Mouse (Mus musculus) kidney, adult 2 months (tissue): ENCODE data around the gene Ifitm2. TPM values are rescaled to one million over a fixed set of nuclear protein-coding genes. Genes with fewer than 3 reads are reported as not detected.

Source experiments
- DNase-seq: peaks from one replicate; pipeline ENCODE4 v3.0.0; 2021
- H3K27ac ChIP-seq: fragments of 200-500 bp; 2 replicates; pipeline ENCODE4 v1.5.1; 2012; ENCODE audit warnings: low read depth, low read length, control low read depth, inconsistent platforms; ENCODE audit not compliant: insufficient read depth
- H3K27me3 ChIP-seq: fragments of 200-500 bp; replicated peaks from 2 replicates; pipeline ENCODE4 v1.6.1; 2012; ENCODE audit warnings: mild to moderate bottlenecking, moderate library complexity, low read length, inconsistent platforms; ENCODE audit not compliant: control insufficient read depth, insufficient read depth
- H3K36me3 ChIP-seq: fragments of 200-500 bp; 2 replicates; pipeline ENCODE4 v1.6.1; 2012; ENCODE audit warnings: mild to moderate bottlenecking, moderate library complexity, low read length, inconsistent platforms; ENCODE audit not compliant: control insufficient read depth, insufficient read depth
- H3K4me1 ChIP-seq: fragments of 200-500 bp; 2 replicates; pipeline ENCODE4 v1.6.1; 2011; ENCODE audit warnings: low read length; ENCODE audit not compliant: control insufficient read depth, insufficient read depth
- H3K4me3 ChIP-seq: fragments of 200-500 bp; 2 replicates; pipeline ENCODE4 v1.5.1; 2011; ENCODE audit warnings: mild to moderate bottlenecking, low read depth, low read length, control low read depth; ENCODE audit not compliant: insufficient read depth
- CTCF ChIP-seq: fragments of 200-500 bp; conservative IDR thresholded peaks from 2 replicates; pipeline ENCODE4 v1.5.1; 2011; ENCODE audit warnings: low read depth, mild to moderate bottlenecking, control low read depth, low read length, moderate library complexity, mixed read lengths; ENCODE audit not compliant: insufficient read depth, insufficient read length
- POLR2A ChIP-seq: fragments of 200-500 bp; IDR thresholded peaks from one replicate; pipeline ENCODE4 v1.6.1; 2011; ENCODE audit warnings: low read depth, low read length, control low read depth
- WGBS: fragments of 180-500 bp; shearing (Covaris S2); methylation state at CpG from one replicate; pipeline ENCODE4 v1.1.7; 2018; 5-methylcytosine and 5-hydroxymethylcytosine counted together
- polyA plus RNA-seq: library from polyadenylated mRNA; depleted of rRNA; stranded (reverse); fragments of >200 nt; gene quantifications from 2 replicates; pipeline ENCODE4 v1.2.3, GENCODE M21; 2012; rRNA removed

Ifitm2 gene
- polyA plus RNA-seq, 1 experiment, result 737 TPM

DNA sequence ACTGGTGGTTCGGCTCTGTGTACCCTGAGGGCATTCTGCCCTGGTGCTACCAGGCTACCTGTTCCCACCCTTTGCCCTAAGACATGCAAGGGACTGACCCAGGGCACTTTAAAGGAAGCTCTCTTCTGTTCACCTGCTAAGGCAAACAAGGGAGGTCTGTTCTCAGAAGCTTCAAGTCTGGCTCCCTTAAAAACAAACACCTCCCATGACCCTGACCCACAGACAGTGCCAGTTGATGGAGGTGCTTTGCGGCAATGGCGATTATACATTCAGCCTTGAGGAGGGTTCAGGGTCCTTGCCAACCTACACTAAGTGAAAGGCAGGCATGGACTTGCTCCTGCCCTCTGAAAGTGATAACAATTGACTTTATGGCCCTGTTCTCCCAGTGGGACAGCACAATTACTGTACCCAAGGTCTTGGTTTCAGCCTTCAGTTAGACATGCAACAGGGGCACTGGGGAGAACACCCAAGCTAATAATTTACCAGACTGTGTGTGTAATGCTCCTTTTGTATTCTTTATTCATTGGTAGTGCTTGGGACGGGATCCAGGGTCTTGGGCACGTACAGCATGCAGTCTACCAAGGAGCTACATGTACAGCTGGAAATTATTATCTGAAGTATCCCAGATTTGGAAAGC is 42.8 kb downstream of the Ifitm2 start:
- no peaks in the 10 kb centered on the region for H3K36me3 ChIP-seq
- TF ChIP-seq CTCF, result no peak
- no peak for TF ChIP-seq POLR2A
- 28% methylated on average over 5 of the region's 5 CpGs for WGBS
- H3K27ac ChIP-seq, result peak overlapping the region; percentile 77
- peaks cover 12% of the 10 kb centered on the region; the same call in 1 of the 2 replicates for H3K4me1 ChIP-seq
- H3K27me3 ChIP-seq, result no peaks in the 10 kb centered on the region
- DNase-seq, result peak; percentile 88
- H3K4me3 ChIP-seq, result no peak overlapping the region

DNA sequence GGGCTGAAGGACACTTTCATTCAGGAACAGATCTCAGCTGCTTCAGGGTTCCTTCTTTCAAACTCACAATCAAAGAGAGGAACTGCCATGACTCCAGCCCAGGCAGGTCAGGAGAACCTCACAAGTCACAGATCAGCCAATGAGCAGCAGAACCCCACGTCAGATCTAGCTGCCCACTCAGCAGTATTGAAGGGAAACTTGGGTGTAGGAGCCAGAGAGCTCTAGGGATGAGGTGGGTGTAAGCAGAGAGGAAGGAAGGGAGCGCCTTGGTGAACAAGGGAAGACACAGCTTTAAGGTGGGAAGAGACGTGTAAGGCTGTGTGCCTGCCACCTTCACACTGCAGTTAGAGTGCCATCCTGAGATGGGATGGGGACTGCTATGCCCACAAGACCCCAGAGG is 43.5 kb downstream of the Ifitm2 start:
- H3K27me3 ChIP-seq, result no peaks in the 10 kb centered on the region
- H3K36me3 ChIP-seq, result no peaks in the 10 kb centered on the region
- no peak for TF ChIP-seq CTCF
- no peak for TF ChIP-seq POLR2A
- WGBS, result 59% methylated on average over 3 of the region's 3 CpGs
- peaks cover 12% of the 10 kb centered on the region; the same call in 1 of the 2 replicates for H3K4me1 ChIP-seq
- no peak overlapping the region for H3K4me3 ChIP-seq
- H3K27ac ChIP-seq, result peak overlapping the region; percentile 77
- no peak for DNase-seq

DNA sequence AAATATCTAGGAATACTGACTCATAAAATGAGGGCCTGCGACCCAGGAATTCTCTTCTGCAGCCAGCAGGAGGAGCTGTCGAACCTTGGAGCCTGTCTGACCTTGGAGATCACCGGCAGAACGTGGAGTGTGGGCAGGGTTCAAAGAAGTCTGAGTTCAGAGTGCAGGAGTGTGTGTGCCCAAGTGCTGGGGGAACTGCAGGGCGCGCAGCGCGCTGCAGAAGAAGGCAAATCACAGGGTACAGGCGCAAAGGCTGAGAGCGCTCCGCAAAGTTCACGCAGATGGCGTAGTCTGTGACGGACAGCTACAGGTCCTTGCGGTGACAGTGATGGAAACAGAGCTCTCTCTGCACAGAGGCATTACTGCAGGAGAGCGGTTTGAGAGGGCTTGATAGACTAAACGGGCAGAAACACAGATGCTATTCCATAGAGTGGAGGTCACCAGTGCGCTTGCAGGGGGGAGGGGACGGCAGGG is 47.1 kb downstream of the Ifitm2 start:
- TF ChIP-seq CTCF (peak; percentile 91), POLR2A (no peak)
- H3K27me3 ChIP-seq, result no peaks in the 10 kb centered on the region
- peaks cover 8% of the 10 kb centered on the region; the same call in 1 of the 2 replicates for H3K4me1 ChIP-seq
- DNase-seq, result peak; percentile 94
- H3K27ac ChIP-seq, result peak overlapping the region; percentile 6; the same call in 1 of the 2 replicates
- H3K4me3 ChIP-seq, result peak overlapping the region; percentile 30
- no peaks in the 10 kb centered on the region for H3K36me3 ChIP-seq
- WGBS, result 1% methylated on average over 19 of the region's 19 CpGs

DNA sequence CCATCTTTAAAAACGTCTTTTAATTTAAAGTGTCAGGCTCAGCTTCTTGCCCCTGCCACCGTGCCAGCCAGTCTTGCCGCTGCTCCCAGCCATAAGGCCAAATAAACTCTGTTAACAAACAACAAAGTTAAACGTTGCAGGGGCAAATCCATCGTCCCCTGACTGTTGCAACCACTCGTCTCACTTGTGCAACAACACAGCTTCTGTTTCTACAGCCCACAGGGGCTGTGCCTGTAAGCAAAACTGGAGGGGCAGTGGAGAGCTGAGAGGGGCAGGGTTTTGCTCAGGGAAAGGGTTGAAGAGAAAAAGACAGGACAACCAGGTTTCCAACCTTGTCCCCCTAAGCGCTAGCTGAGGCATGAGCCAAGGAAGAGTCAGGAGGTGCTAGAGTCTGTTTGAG is 47.6 kb downstream of the Ifitm2 start:
- TF ChIP-seq POLR2A (no peak), CTCF (no peak)
- Histone ChIP-seq H3K27ac (no peak overlapping the region; the same call in 1 of the 2 replicates), H3K4me1 (peaks cover 8% of the 10 kb centered on the region; the same call in 1 of the 2 replicates), H3K27me3 (no peaks in the 10 kb centered on the region), H3K4me3 (no peak overlapping the region), H3K36me3 (no peaks in the 10 kb centered on the region)
- no peak for DNase-seq
- 42% methylated on average over 7 of the region's 7 CpGs for WGBS

DNA sequence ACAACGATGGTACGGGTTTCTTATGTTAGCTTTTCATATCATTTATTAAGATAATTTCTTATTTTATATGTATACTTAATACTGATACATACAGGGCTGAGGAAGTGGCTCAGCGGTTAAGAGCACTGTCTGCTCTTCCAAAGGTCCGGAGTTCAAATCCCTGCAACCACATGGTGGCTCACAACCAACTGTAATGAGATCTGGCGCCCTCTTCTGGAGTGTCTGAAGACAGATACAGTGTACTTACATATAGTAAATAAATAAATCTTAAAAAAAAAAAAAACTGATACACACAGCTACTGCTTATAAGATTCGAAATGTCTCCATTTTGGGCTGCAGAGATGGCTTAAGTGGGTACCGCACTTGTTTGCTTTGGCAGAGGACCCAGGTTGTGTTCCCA is 48.1 kb downstream of the Ifitm2 start:
- Histone ChIP-seq H3K36me3 (no peaks in the 10 kb centered on the region), H3K4me3 (no peak overlapping the region), H3K27me3 (no peaks in the 10 kb centered on the region), H3K4me1 (peaks cover 8% of the 10 kb centered on the region; the same call in 1 of the 2 replicates), H3K27ac (no peak overlapping the region)
- 83% methylated on average over 7 of the region's 7 CpGs for WGBS
- peak; percentile 30 for DNase-seq
- no peak for TF ChIP-seq POLR2A
- 0 out of 2 replicates have a peak, but pooled peaks have one; percentile 7 for TF ChIP-seq CTCF

DNA sequence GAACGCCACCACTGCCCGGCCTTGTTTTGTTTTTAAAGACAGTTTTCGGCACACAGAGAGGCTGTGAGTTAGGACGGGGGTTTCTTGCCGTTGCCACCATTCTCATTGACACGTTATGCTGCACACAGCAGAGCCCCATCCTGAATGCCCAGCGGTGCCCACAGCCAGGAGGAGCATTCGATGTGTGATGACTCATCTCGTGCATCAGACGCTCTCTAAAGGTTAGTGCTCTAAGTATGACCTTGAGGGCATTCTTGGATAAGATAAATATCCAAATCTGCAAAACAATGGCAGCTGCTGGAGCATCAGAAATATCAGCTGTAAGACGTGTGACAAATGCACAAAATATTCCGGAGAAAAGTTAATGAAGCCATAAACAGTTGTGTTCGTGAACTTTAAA is 48.7 kb downstream of the Ifitm2 start:
- DNase-seq, result no peak
- H3K27me3 ChIP-seq, result no peaks in the 10 kb centered on the region
- 59% methylated on average over 13 of the region's 13 CpGs for WGBS
- no peak for TF ChIP-seq POLR2A
- H3K4me3 ChIP-seq, result peak overlapping the region; percentile 48
- H3K36me3 ChIP-seq, result no peaks in the 10 kb centered on the region
- H3K27ac ChIP-seq, result peak overlapping the region; percentile 87
- H3K4me1 ChIP-seq, result peaks cover 3% of the 10 kb centered on the region; the same call in 1 of the 2 replicates

DNA sequence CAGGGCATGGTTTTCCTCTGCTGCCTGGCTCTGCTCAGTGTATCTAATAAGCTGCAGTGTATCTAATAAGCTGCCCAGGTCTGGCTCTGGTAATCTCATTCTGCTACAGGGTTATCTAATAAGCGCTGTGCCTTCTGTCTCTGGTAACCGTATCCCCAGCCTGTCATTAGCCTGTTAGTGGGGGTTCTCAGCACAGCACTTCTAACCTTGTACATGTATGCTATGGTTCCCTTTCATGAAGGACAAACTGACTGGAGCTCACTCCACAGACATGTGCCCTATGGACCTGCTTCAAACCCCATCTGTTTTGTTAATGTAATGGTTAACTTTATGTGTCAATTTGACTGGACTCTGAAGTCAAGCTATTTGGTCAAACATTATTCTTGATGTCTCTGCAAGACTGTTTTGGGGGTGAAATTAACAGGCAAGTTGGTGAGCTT is 50.1 kb downstream of the Ifitm2 start:
- WGBS, result 68% methylated on average over 2 of the region's 2 CpGs
- Histone ChIP-seq H3K27me3 (no peaks in the 10 kb centered on the region), H3K4me1 (peaks cover 2% of the 10 kb centered on the region; the same call in 1 of the 2 replicates), H3K36me3 (no peaks in the 10 kb centered on the region), H3K4me3 (peak overlapping the region; percentile 48; the same call in 1 of the 2 replicates), H3K27ac (peak overlapping the region; percentile 94)
- TF ChIP-seq CTCF, result no peak
- TF ChIP-seq POLR2A, result no peak
- peak; percentile 85 for DNase-seq

Other genes with a start within 250 kb of the Ifitm2 start
- gene Cyp2e1, start 192.2 kb downstream of the Ifitm2 start, polyA plus RNA-seq, result 78.0 and 92.8 TPM in 2 replicates
- gene Syce1, start 168.1 kb downstream of the Ifitm2 start, polyA plus RNA-seq, result 0.05 and 0.10 TPM in 2 replicates
- 0.33 and 1.0 TPM in 2 replicates for gene Zfp941, start 133.8 kb downstream of the Ifitm2 start, polyA plus RNA-seq
- 7.4 and 9.3 TPM in 2 replicates for gene Urah, start 121.0 kb downstream of the Ifitm2 start, polyA plus RNA-seq
- gene Scgb1c1, start 110.4 kb downstream of the Ifitm2 start, polyA plus RNA-seq, result 20.6 and 20.8 TPM in 2 replicates
- gene Odf3, start 108.2 kb downstream of the Ifitm2 start, polyA plus RNA-seq, result 0.06 and 0.27 TPM in 2 replicates
- gene Gm45785, start 99.7 kb downstream of the Ifitm2 start, polyA plus RNA-seq, result not detected in 2 replicates
- 53.1 and 63.8 TPM in 2 replicates for gene Ric8a, start 99.0 kb downstream of the Ifitm2 start, polyA plus RNA-seq
- 25.4 and 26.3 TPM in 2 replicates for gene Bet1l, start 98.4 kb downstream of the Ifitm2 start, polyA plus RNA-seq
- gene Psmd13, start 74.0 kb downstream of the Ifitm2 start, polyA plus RNA-seq, result 66.8 and 75.2 TPM in 2 replicates
- gene Sirt3, start 73.7 kb downstream of the Ifitm2 start, polyA plus RNA-seq, result 155 and 168 TPM in 2 replicates
- gene Cox8b, start 55.5 kb downstream of the Ifitm2 start, polyA plus RNA-seq, result 111 and 188 TPM in 2 replicates
- gene Nlrp6, start 35.1 kb downstream of the Ifitm2 start, polyA plus RNA-seq, result 56.6 and 70.7 TPM in 2 replicates
- 58.0 and 71.2 TPM in 2 replicates for gene Pgghg, start 14.6 kb downstream of the Ifitm2 start, polyA plus RNA-seq
- 0.87 and 1.4 TPM in 2 replicates for gene Ifitm5, start 5.7 kb downstream of the Ifitm2 start, polyA plus RNA-seq
- 0.27 TPM in 1 of 2 replicates, not detected in the other for gene Gm45717, start 50 bp downstream of the Ifitm2 start, polyA plus RNA-seq
- gene Ifitm1, start 11.2 kb upstream of the Ifitm2 start, polyA plus RNA-seq, result 125 and 135 TPM in 2 replicates
- 259 and 313 TPM in 2 replicates for gene Ifitm3, start 54.8 kb upstream of the Ifitm2 start, polyA plus RNA-seq
- gene Ifitm6, start 61.9 kb upstream of the Ifitm2 start, polyA plus RNA-seq, result 1.6 and 2.3 TPM in 2 replicates
- not detected in 2 replicates for gene Gm17387, start 73.1 kb upstream of the Ifitm2 start, polyA plus RNA-seq
- 0.16 and 0.44 TPM in 2 replicates for gene B4galnt4, start 105.1 kb upstream of the Ifitm2 start, polyA plus RNA-seq
- gene Pkp3, start 122.2 kb upstream of the Ifitm2 start, polyA plus RNA-seq, result 17.0 and 19.8 TPM in 2 replicates
- gene Sigirr, start 144.6 kb upstream of the Ifitm2 start, polyA plus RNA-seq, result 102 and 110 TPM in 2 replicates
- 5.4 and 7.3 TPM in 2 replicates for gene Ano9, start 161.8 kb upstream of the Ifitm2 start, polyA plus RNA-seq
- 65.1 and 71.5 TPM in 2 replicates for gene Ptdss2, start 166.4 kb upstream of the Ifitm2 start, polyA plus RNA-seq
- gene Rnh1, start 216.9 kb upstream of the Ifitm2 start, polyA plus RNA-seq, result 159 and 190 TPM in 2 replicates
- 93.5 and 96.0 TPM in 2 replicates for gene Hras, start 238.0 kb upstream of the Ifitm2 start, polyA plus RNA-seq
- 9.6 and 13.5 TPM in 2 replicates for gene Lrrc56, start 238.2 kb upstream of the Ifitm2 start, polyA plus RNA-seq